23 mouse cellular contexts compared by ENCODE assay signal in genomic region chr12:117274576-117274975, GRCm38 (mm10).
DNase-seq lines count a peak whose midpoint lies in the region; ATAC-seq and TF ChIP-seq lines count a peak whose summit lies in the region.
"Had no signal": no experiment of that assay in that cellular context is flagged by ENCODE, and none has a peak within 500 bp of the region (broad histone marks: within the 10 kb centered on the region; RNA-seq: fewer than 3 reads in every experiment).

No protein-coding gene starts in this region.

- H3K4me2 ChIP-seq in embryonic facial prominence, embryonic 15.5 days (replicated peaks) = no peak overlapping the region
- no peak overlapping the region for H3K4me2 ChIP-seq in hindbrain, postnatal 0 days (ENCODE audit: low read depth, low read length)
- H3K4me2 ChIP-seq in hindbrain, embryonic 16.5 days (ENCODE audit: low read length) = no peak overlapping the region
- no peak overlapping the region for H3K4me2 ChIP-seq in midbrain, embryonic 12.5 days (replicated peaks)
- no peak overlapping the region for H3K4me2 ChIP-seq in kidney, embryonic 14.5 days (replicated peaks; ENCODE audit: low read depth, low read length)
- H3K4me2 ChIP-seq: embryonic facial prominence, embryonic 12.5 days; hindbrain, embryonic 12.5 days; intestine, embryonic 15.5 days had no signal

- ATAC-seq in embryonic facial prominence, embryonic 15.5 days (ENCODE audit: insufficient number of reproducible peaks, low FRiP score, low TSS enrichment, low read depth) = peak; percentile 21; the same call in 1 of the 2 replicates
- ATAC-seq in hindbrain, postnatal 0 days = no peak; the same call in 1 of the 2 replicates
- ATAC-seq in hindbrain, embryonic 16.5 days = no peak
- ATAC-seq in midbrain, embryonic 12.5 days (ENCODE audit: low FRiP score, low read depth) = no peak
- ATAC-seq in kidney, embryonic 14.5 days (ENCODE audit: low FRiP score, low TSS enrichment) = no peak
- ATAC-seq: intestine, embryonic 15.5 days had no signal

- TF ChIP-seq CTCF in hindbrain, postnatal 0 days (IDR thresholded peaks at IDR 0.05; ENCODE audit: low read depth) = no peak

- DNase-seq in embryonic facial prominence, embryonic 10.5 days (ENCODE audit: low spot score) = no peak
- peak; percentile 57 for DNase-seq in hindbrain, postnatal 0 days (ENCODE audit: low spot score)
- DNase-seq in heart, adult 9 months (ENCODE audit: low spot score in 2 of 2) = no peak
- no peak for DNase-seq in B cell, adult 2 months
- DNase-seq: cerebellum, adult 11-12 months; cerebellum, postnatal 14 days; gastrocnemius, adult 2 months; kidney, adult 8-10 months; kidney, postnatal 25 days; layer of hippocampus, postnatal 36 days; lung, postnatal 4 days; thymus, adult 2 months had no signal

- H3K9me3 ChIP-seq in embryonic facial prominence, embryonic 15.5 days (replicated peaks) = no peaks in the 10 kb centered on the region
- no peaks in the 10 kb centered on the region for H3K9me3 ChIP-seq in embryonic facial prominence, embryonic 10.5 days
- no peaks in the 10 kb centered on the region for H3K9me3 ChIP-seq in hindbrain, postnatal 0 days (ENCODE audit: low read length)
- H3K9me3 ChIP-seq in hindbrain, embryonic 16.5 days (ENCODE audit: control insufficient read depth, low read length) = no peaks in the 10 kb centered on the region
- no peaks in the 10 kb centered on the region for H3K9me3 ChIP-seq in midbrain, embryonic 12.5 days
- H3K9me3 ChIP-seq in kidney, embryonic 14.5 days (ENCODE audit: control insufficient read depth, low read length) = no peaks in the 10 kb centered on the region
- H3K9me3 ChIP-seq: embryonic facial prominence, embryonic 12.5 days; heart, embryonic 10.5 days; hindbrain, embryonic 12.5 days; intestine, embryonic 15.5 days had no signal

- 80% methylated on average over 5 of the region's 5 CpGs for WGBS in embryonic facial prominence, embryonic 15.5 days
- 89% methylated on average over 5 of the region's 5 CpGs for WGBS in embryonic facial prominence, embryonic 10.5 days
- WGBS in hindbrain, postnatal 0 days = 55% methylated on average over 5 of the region's 5 CpGs
- WGBS in hindbrain, embryonic 16.5 days = 71% methylated on average over 5 of the region's 5 CpGs
- WGBS in midbrain, embryonic 12.5 days = 73% methylated on average over 5 of the region's 5 CpGs
- WGBS in kidney, embryonic 14.5 days = 84% methylated on average over 5 of the region's 5 CpGs

- H3K27me3 ChIP-seq in embryonic facial prominence, embryonic 15.5 days = no peaks in the 10 kb centered on the region
- no peaks in the 10 kb centered on the region for H3K27me3 ChIP-seq in embryonic facial prominence, embryonic 10.5 days (replicated peaks; ENCODE audit: low read depth, poor library complexity, severe bottlenecking)
- no peaks in the 10 kb centered on the region for H3K27me3 ChIP-seq in hindbrain, postnatal 0 days (ENCODE audit: insufficient read depth, low read length)
- no peaks in the 10 kb centered on the region for H3K27me3 ChIP-seq in hindbrain, embryonic 16.5 days (replicated peaks; ENCODE audit: control insufficient read depth, insufficient read depth, low read length)
- H3K27me3 ChIP-seq in midbrain, embryonic 12.5 days = no peaks in the 10 kb centered on the region
- no peaks in the 10 kb centered on the region for H3K27me3 ChIP-seq in kidney, embryonic 14.5 days (ENCODE audit: control insufficient read depth, insufficient read depth, low read length)
- H3K27me3 ChIP-seq: embryonic facial prominence, embryonic 12.5 days; hindbrain, embryonic 12.5 days; intestine, embryonic 15.5 days had no signal

- no peak overlapping the region for H3K4me3 ChIP-seq in embryonic facial prominence, embryonic 15.5 days (replicated peaks)
- H3K4me3 ChIP-seq in embryonic facial prominence, embryonic 10.5 days = no peak overlapping the region
- H3K4me3 ChIP-seq in hindbrain, postnatal 0 days (ENCODE audit: low read length) = no peak overlapping the region
- H3K4me3 ChIP-seq in hindbrain, embryonic 16.5 days (ENCODE audit: low read length) = no peak overlapping the region
- no peak overlapping the region for H3K4me3 ChIP-seq in midbrain, embryonic 12.5 days
- H3K4me3 ChIP-seq in kidney, embryonic 14.5 days (ENCODE audit: low read length) = no peak overlapping the region
- H3K4me3 ChIP-seq: embryonic facial prominence, embryonic 12.5 days; erythroblast, embryonic 14.5 days; gastrocnemius, adult 2 months; heart, embryonic 10.5 days; hindbrain, embryonic 12.5 days; intestine, embryonic 15.5 days; layer of hippocampus, adult 2 months had no signal

- no peaks in the 10 kb centered on the region for H3K4me1 ChIP-seq in embryonic facial prominence, embryonic 15.5 days
- peaks cover 18% of the 10 kb centered on the region for H3K4me1 ChIP-seq in embryonic facial prominence, embryonic 10.5 days
- no peaks in the 10 kb centered on the region; the same call in 1 of the 2 replicates for H3K4me1 ChIP-seq in hindbrain, postnatal 0 days (ENCODE audit: insufficient read depth, low read length)
- H3K4me1 ChIP-seq in hindbrain, embryonic 16.5 days (ENCODE audit: control insufficient read depth, insufficient read depth, low read depth, low read length) = peaks cover 15% of the 10 kb centered on the region; the same call in 1 of the 2 replicates
- H3K4me1 ChIP-seq in midbrain, embryonic 12.5 days = peaks cover 44% of the 10 kb centered on the region
- no peaks in the 10 kb centered on the region for H3K4me1 ChIP-seq in kidney, embryonic 14.5 days (ENCODE audit: control insufficient read depth, insufficient read depth, low read length)
- H3K4me1 ChIP-seq: intestine, embryonic 15.5 days had no signal

- H3K27ac ChIP-seq in embryonic facial prominence, embryonic 15.5 days (replicated peaks) = no peak overlapping the region
- H3K27ac ChIP-seq in embryonic facial prominence, embryonic 10.5 days (replicated peaks) = no peak overlapping the region
- no peak overlapping the region for H3K27ac ChIP-seq in hindbrain, postnatal 0 days
- no peak overlapping the region; the same call in 1 of the 2 replicates for H3K27ac ChIP-seq in hindbrain, embryonic 16.5 days (ENCODE audit: low read depth, low read length)
- peak overlapping the region; percentile 89 for H3K27ac ChIP-seq in midbrain, embryonic 12.5 days (replicated peaks)
- H3K27ac ChIP-seq in kidney, embryonic 14.5 days (ENCODE audit: low read depth, low read length) = no peak overlapping the region
- H3K27ac ChIP-seq: embryonic facial prominence, embryonic 12.5 days; gastrocnemius, adult 2 months; heart, embryonic 10.5 days; hindbrain, embryonic 12.5 days; intestine, embryonic 15.5 days; layer of hippocampus, adult 2 months; stomach, postnatal 0 days had no signal

- H3K36me3 ChIP-seq in embryonic facial prominence, embryonic 15.5 days = no peaks in the 10 kb centered on the region
- H3K36me3 ChIP-seq in embryonic facial prominence, embryonic 10.5 days (replicated peaks) = peaks cover 70% of the 10 kb centered on the region
- H3K36me3 ChIP-seq in hindbrain, postnatal 0 days (ENCODE audit: insufficient read depth, low read length) = no peaks in the 10 kb centered on the region
- H3K36me3 ChIP-seq in hindbrain, embryonic 16.5 days (ENCODE audit: control insufficient read depth, insufficient read depth, low read length) = peaks cover 2% of the 10 kb centered on the region; the same call in 1 of the 2 replicates
- H3K36me3 ChIP-seq in midbrain, embryonic 12.5 days = peaks cover 96% of the 10 kb centered on the region
- H3K36me3 ChIP-seq in kidney, embryonic 14.5 days (ENCODE audit: control insufficient read depth, insufficient read depth, low read length) = no peaks in the 10 kb centered on the region
- H3K36me3 ChIP-seq: embryonic facial prominence, embryonic 12.5 days; heart, embryonic 10.5 days; intestine, embryonic 15.5 days had no signal

- H3K9ac ChIP-seq in embryonic facial prominence, embryonic 15.5 days = no peak overlapping the region
- no peak overlapping the region for H3K9ac ChIP-seq in hindbrain, postnatal 0 days (replicated peaks; ENCODE audit: low read length)
- H3K9ac ChIP-seq in hindbrain, embryonic 16.5 days (ENCODE audit: low read depth, low read length) = no peak overlapping the region
- no peak overlapping the region for H3K9ac ChIP-seq in midbrain, embryonic 12.5 days (replicated peaks)
- H3K9ac ChIP-seq in kidney, embryonic 14.5 days (ENCODE audit: low read depth, low read length) = no peak overlapping the region
- H3K9ac ChIP-seq: embryonic facial prominence, embryonic 12.5 days; hindbrain, embryonic 12.5 days; intestine, embryonic 15.5 days had no signal
